Mouse (Mus musculus): ENCODE data around the gene Khnyn. TPM values are rescaled to one million over a fixed set of nuclear protein-coding genes. Genes with fewer than 3 reads are reported as not detected.
A peak's percentile ranks its signal among the peaks of the same experiment; 100 is the strongest.

Gene Khnyn
- total RNA-seq (2014; fragmentation: Nextera tagmentation), result 8.8 and 12.8 TPM in 2 replicates
- 12.4 and 14.7 TPM in 2 replicates for total RNA-seq (2017)

GRCm38 (mm10) chr14:55884713-55885113 lies at the start of gene Khnyn:
Gene Khnyn, plus strand, starts transcription at chr14:55884947.
- peak; percentile 81 for ATAC-seq (replicated peaks; ENCODE audit: poor library complexity, severe bottlenecking)

- ATAC-seq (replicated peaks; ENCODE audit: poor library complexity, severe bottlenecking), result no peak
Measured at GRCm38 (mm10) chr14:55838312-55838711, 46.4 kb upstream of the Khnyn start.

GRCm38 (mm10) chr14:55838740-55839139 lies 46.0 kb upstream of the Khnyn start:
- ATAC-seq (replicated peaks; ENCODE audit: poor library complexity, severe bottlenecking), result peak; percentile 61

GRCm38 (mm10) chr14:55840853-55841366 lies 43.8 kb upstream of the Khnyn start:
- ATAC-seq (replicated peaks; ENCODE audit: poor library complexity, severe bottlenecking), result no peak

GRCm38 (mm10) chr14:55842794-55843193 lies 42.0 kb upstream of the Khnyn start:
- no peak for ATAC-seq (replicated peaks; ENCODE audit: poor library complexity, severe bottlenecking)

GRCm38 (mm10) chr14:55845506-55846294 lies 39.0 kb upstream of the Khnyn start:
- ATAC-seq (replicated peaks; ENCODE audit: poor library complexity, severe bottlenecking), result no peak

GRCm38 (mm10) chr14:55850885-55851284 lies 33.9 kb upstream of the Khnyn start:
- ATAC-seq (replicated peaks; ENCODE audit: poor library complexity, severe bottlenecking), result no peak

GRCm38 (mm10) chr14:55852646-55853551 lies 31.8 kb upstream of the Khnyn start:
- no peak for ATAC-seq (replicated peaks; ENCODE audit: poor library complexity, severe bottlenecking)

- peak; percentile 87 for ATAC-seq (replicated peaks; ENCODE audit: poor library complexity, severe bottlenecking)
Measured at GRCm38 (mm10) chr14:55853621-55854285, 31.0 kb upstream of the Khnyn start, which contains the start of gene Nynrin. Gene Nynrin, plus strand, starts transcription at chr14:55854010.

- ATAC-seq (replicated peaks; ENCODE audit: poor library complexity, severe bottlenecking), result peak; percentile 60
Measured at GRCm38 (mm10) chr14:55854406-55855100, 30.2 kb upstream of the Khnyn start.

GRCm38 (mm10) chr14:55855101-55855561 lies 29.6 kb upstream of the Khnyn start:
- ATAC-seq (replicated peaks; ENCODE audit: poor library complexity, severe bottlenecking), result no peak

- ATAC-seq (replicated peaks; ENCODE audit: poor library complexity, severe bottlenecking), result no peak
Measured at GRCm38 (mm10) chr14:55857588-55857987, 27.2 kb upstream of the Khnyn start.

- no peak for ATAC-seq (replicated peaks; ENCODE audit: poor library complexity, severe bottlenecking)
Measured at GRCm38 (mm10) chr14:55862186-55862585, 22.6 kb upstream of the Khnyn start.

- no peak for ATAC-seq (replicated peaks; ENCODE audit: poor library complexity, severe bottlenecking)
Measured at GRCm38 (mm10) chr14:55862970-55863369, 21.8 kb upstream of the Khnyn start.

GRCm38 (mm10) chr14:55863773-55864172 lies 21.0 kb upstream of the Khnyn start:
- ATAC-seq (replicated peaks; ENCODE audit: poor library complexity, severe bottlenecking), result peak; percentile 95

- ATAC-seq (replicated peaks; ENCODE audit: poor library complexity, severe bottlenecking), result no peak; the same call in 1 of the 2 replicates
Measured at GRCm38 (mm10) chr14:55866962-55867361, 17.8 kb upstream of the Khnyn start.

- ATAC-seq (replicated peaks; ENCODE audit: poor library complexity, severe bottlenecking), result no peak
Measured at GRCm38 (mm10) chr14:55868230-55869026, 16.3 kb upstream of the Khnyn start.

GRCm38 (mm10) chr14:55869538-55869937 lies 15.2 kb upstream of the Khnyn start:
- ATAC-seq (replicated peaks; ENCODE audit: poor library complexity, severe bottlenecking), result no peak

GRCm38 (mm10) chr14:55872039-55872438 lies 12.7 kb upstream of the Khnyn start:
- no peak for ATAC-seq (replicated peaks; ENCODE audit: poor library complexity, severe bottlenecking)

Measured in granulocyte monocyte progenitor cell, adult 5-6 weeks (primary cell).